Mouse (Mus musculus): ENCODE results near the gene Hhat. TPM values are rescaled to one million over a fixed set of nuclear protein-coding genes. Genes with fewer than 3 reads are reported as not detected.

The Hhat gene
- polyA plus RNA-seq, 1 experiment from 2014 or later: 6.5 TPM

- Histone ChIP-seq H3K36me3 (no peaks in the 10 kb centered on the region), H3K4me1 (no peaks in the 10 kb centered on the region), H3K9me3 (no peaks in the 10 kb centered on the region), H3K27ac (replicated peaks) (no peak overlapping the region), H3K4me2 (replicated peaks) (no peak overlapping the region), H3K4me3 (no peak overlapping the region), H3K9ac (replicated peaks) (no peak overlapping the region), H3K27me3 (no peaks in the 10 kb centered on the region)
- no peak for ATAC-seq (ENCODE audit: low FRiP score, low read depth)
Measured at GRCm38 (mm10) chr1:192661612-192662011, 109.4 kb downstream of the Hhat start.

- H3K4me1 ChIP-seq: no peaks in the 10 kb centered on the region
- H3K9ac ChIP-seq (replicated peaks): no peak overlapping the region
- H3K9me3 ChIP-seq: no peaks in the 10 kb centered on the region
- H3K4me3 ChIP-seq: no peak overlapping the region
- H3K4me2 ChIP-seq (replicated peaks): no peak overlapping the region
- no peak for ATAC-seq (ENCODE audit: low FRiP score, low read depth)
- H3K27me3 ChIP-seq: no peaks in the 10 kb centered on the region
- no peak overlapping the region for H3K27ac ChIP-seq (replicated peaks)
- H3K36me3 ChIP-seq: no peaks in the 10 kb centered on the region
- 83% methylated on average over 6 of the region's 6 CpGs for WGBS
Measured at GRCm38 (mm10) chr1:192657417-192657816, 113.6 kb downstream of the Hhat start.

- Histone ChIP-seq H3K36me3 (no peaks in the 10 kb centered on the region), H3K4me1 (peaks cover 3% of the 10 kb centered on the region; the same call in 1 of the 2 replicates), H3K4me2 (replicated peaks) (no peak overlapping the region), H3K27ac (replicated peaks) (no peak overlapping the region), H3K9ac (replicated peaks) (no peak overlapping the region), H3K9me3 (no peaks in the 10 kb centered on the region), H3K4me3 (no peak overlapping the region), H3K27me3 (no peaks in the 10 kb centered on the region)
- WGBS: 81% methylated on average over 8 of the region's 8 CpGs
- no peak for ATAC-seq (ENCODE audit: low FRiP score, low read depth)
Measured at GRCm38 (mm10) chr1:192651981-192652605, 118.9 kb downstream of the Hhat start.

- H3K27me3 ChIP-seq: no peaks in the 10 kb centered on the region
Measured at GRCm38 (mm10) chr1:192650586-192650985, 120.4 kb downstream of the Hhat start.

DNA sequence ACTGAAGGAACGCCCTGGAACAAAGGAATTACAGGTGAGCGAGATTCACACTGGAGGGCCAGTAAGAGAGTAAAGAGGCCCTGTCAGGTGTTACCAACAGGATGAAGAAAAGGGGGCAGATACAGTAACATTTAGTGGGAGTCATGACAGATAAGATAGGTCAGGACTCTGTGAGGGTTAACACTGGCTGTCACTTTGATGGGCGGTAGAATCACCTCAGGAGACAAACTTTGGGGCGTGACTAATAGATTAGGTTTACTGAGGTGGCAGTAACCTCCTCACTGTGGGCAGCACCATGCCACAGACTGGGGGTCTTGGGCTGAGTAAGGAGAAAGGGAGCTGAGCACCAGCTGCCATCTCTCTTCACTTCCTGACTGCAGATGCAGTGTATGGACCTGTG, 121.0 kb downstream of the Hhat start:
- Histone ChIP-seq H3K27me3 (no peaks in the 10 kb centered on the region), H3K9ac (replicated peaks) (no peak overlapping the region), H3K4me2 (replicated peaks) (no peak overlapping the region), H3K9me3 (no peaks in the 10 kb centered on the region), H3K4me3 (no peak overlapping the region), H3K4me1 (peaks cover 3% of the 10 kb centered on the region; the same call in 1 of the 2 replicates), H3K27ac (replicated peaks) (no peak overlapping the region), H3K36me3 (no peaks in the 10 kb centered on the region)
- no peak for ATAC-seq (ENCODE audit: low FRiP score, low read depth)
- WGBS: 85% methylated on average over 4 of the region's 4 CpGs

More at GRCm38 (mm10) chr1:192650586-192650985, 120.4 kb downstream of the Hhat start:
- peaks cover 3% of the 10 kb centered on the region; the same call in 1 of the 2 replicates for H3K4me1 ChIP-seq
- H3K4me2 ChIP-seq (replicated peaks): no peak overlapping the region
- no peak overlapping the region for H3K4me3 ChIP-seq
- H3K36me3 ChIP-seq: no peaks in the 10 kb centered on the region
- ATAC-seq (ENCODE audit: low FRiP score, low read depth): no peak
- no peak overlapping the region for H3K27ac ChIP-seq (replicated peaks)
- WGBS: 86% methylated on average over 7 of the region's 7 CpGs
- H3K9me3 ChIP-seq: no peaks in the 10 kb centered on the region
- no peak overlapping the region for H3K9ac ChIP-seq (replicated peaks)

- WGBS: 95% methylated on average over 3 of the region's 3 CpGs
- no peaks in the 10 kb centered on the region for H3K36me3 ChIP-seq
- no peak for ATAC-seq (ENCODE audit: low FRiP score, low read depth)
Measured at GRCm38 (mm10) chr1:192649233-192649632, 121.8 kb downstream of the Hhat start.

DNA sequence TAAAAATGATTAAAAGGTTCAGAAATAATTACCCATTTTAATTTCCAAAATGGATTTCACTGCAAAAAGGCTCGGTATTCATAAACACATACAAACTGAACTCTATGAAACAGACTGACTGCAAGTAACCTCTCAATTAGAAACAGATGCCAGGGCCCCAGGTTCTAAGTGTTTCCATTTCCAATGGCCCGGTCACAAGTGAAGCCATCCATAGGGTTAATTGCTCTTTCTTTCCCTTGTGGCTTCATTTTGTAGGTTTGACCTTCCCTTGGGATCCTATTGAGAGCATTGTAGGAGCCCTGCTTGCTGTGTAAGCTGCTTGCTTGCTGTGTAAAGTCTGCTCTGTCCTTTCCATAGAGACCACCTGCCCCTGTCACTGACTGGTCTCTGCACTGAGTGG, 123.7 kb downstream of the Hhat start:
- H3K36me3 ChIP-seq: no peaks in the 10 kb centered on the region
- no peak overlapping the region for H3K4me3 ChIP-seq
- no peak overlapping the region for H3K4me2 ChIP-seq (replicated peaks)
- H3K27me3 ChIP-seq: no peaks in the 10 kb centered on the region
- H3K9ac ChIP-seq (replicated peaks): no peak overlapping the region
- no peak for ATAC-seq (ENCODE audit: low FRiP score, low read depth)
- no peaks in the 10 kb centered on the region for H3K9me3 ChIP-seq
- H3K27ac ChIP-seq (replicated peaks): no peak overlapping the region
- WGBS: 67% methylated on average over 2 of the region's 2 CpGs
- H3K4me1 ChIP-seq: peaks cover 3% of the 10 kb centered on the region; the same call in 1 of the 2 replicates

More at GRCm38 (mm10) chr1:192649233-192649632, 121.8 kb downstream of the Hhat start:
- Histone ChIP-seq H3K9me3 (no peaks in the 10 kb centered on the region), H3K4me1 (peaks cover 3% of the 10 kb centered on the region; the same call in 1 of the 2 replicates), H3K9ac (replicated peaks) (no peak overlapping the region), H3K27me3 (no peaks in the 10 kb centered on the region), H3K4me3 (no peak overlapping the region), H3K27ac (replicated peaks) (no peak overlapping the region), H3K4me2 (replicated peaks) (no peak overlapping the region)

DNA sequence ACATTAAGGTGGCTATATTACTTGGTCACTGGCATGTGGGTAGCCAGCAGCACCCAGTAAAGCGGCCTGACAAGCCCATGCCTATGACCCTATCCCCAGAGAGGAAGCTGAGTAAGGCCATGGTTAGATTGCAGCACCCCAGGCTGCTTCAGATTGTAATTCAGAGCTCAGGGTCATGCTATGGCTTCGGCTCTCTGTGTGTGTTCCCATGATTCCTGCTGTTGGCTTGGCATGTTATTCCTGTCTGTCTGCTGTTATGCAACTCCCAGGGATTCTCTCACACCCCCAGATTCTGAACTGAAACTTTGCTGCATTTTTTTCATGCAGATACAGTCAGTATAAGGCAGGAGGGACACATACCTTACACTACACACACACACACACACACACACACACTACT, 128.9 kb downstream of the Hhat start:
- Histone ChIP-seq H3K9me3 (no peaks in the 10 kb centered on the region), H3K4me3 (no peak overlapping the region), H3K4me2 (replicated peaks) (no peak overlapping the region), H3K36me3 (no peaks in the 10 kb centered on the region), H3K9ac (replicated peaks) (no peak overlapping the region), H3K27ac (replicated peaks) (no peak overlapping the region), H3K27me3 (no peaks in the 10 kb centered on the region), H3K4me1 (0 out of 2 replicates have a peak, but pooled peaks cover 5% of the 10 kb centered on the region)
- 84% methylated on average over 2 of the region's 2 CpGs for WGBS
- no peak for ATAC-seq (ENCODE audit: low FRiP score, low read depth)

GRCm38 (mm10) chr1:192639175-192639574, 131.8 kb downstream of the Hhat start:
- 0 out of 2 replicates have a peak, but pooled peaks cover 5% of the 10 kb centered on the region for H3K4me1 ChIP-seq
- 0 out of 2 replicates have a peak, but pooled peaks cover under 1% of the 10 kb centered on the region for H3K9me3 ChIP-seq
- H3K27me3 ChIP-seq: no peaks in the 10 kb centered on the region
- no peak overlapping the region for H3K4me2 ChIP-seq (replicated peaks)
- no peak for ATAC-seq (ENCODE audit: low FRiP score, low read depth)
- H3K4me3 ChIP-seq: no peak overlapping the region
- no peak overlapping the region for H3K9ac ChIP-seq (replicated peaks)
- H3K27ac ChIP-seq (replicated peaks): no peak overlapping the region
- H3K36me3 ChIP-seq: no peaks in the 10 kb centered on the region
- 81% methylated on average over 3 of the region's 3 CpGs for WGBS

DNA sequence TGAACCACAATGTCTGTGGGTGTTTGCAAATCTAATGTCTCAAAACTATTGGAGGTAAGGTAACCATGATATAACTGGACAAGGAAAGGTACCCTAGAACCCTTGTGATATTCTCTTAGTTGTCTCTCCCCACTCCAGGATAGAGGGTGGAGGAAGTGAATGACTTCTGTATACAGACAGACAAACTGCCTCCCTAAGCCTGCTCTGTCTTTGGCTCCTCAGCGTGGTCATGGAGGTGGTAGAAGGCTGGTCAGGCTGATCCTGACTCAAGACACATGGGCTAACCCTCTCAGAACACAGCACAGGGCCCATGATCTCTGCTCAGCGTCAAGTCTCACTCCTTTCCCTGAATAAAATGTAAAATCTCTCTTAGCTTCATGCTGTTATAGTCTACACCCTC, 149.2 kb downstream of the Hhat start:
- WGBS: 77% methylated on average over 2 of the region's 2 CpGs

GRCm38 (mm10) chr1:192613271-192613670, 157.8 kb downstream of the Hhat start:
- peaks cover 10% of the 10 kb centered on the region; the same call in 1 of the 2 replicates for H3K4me1 ChIP-seq
- no peak overlapping the region for H3K9ac ChIP-seq (replicated peaks)
- ATAC-seq (ENCODE audit: low FRiP score, low read depth): no peak
- no peaks in the 10 kb centered on the region for H3K36me3 ChIP-seq
- H3K9me3 ChIP-seq: no peaks in the 10 kb centered on the region
- H3K4me2 ChIP-seq (replicated peaks): no peak overlapping the region
- H3K27me3 ChIP-seq: no peaks in the 10 kb centered on the region
- no peak overlapping the region for H3K4me3 ChIP-seq
- 59% methylated on average over 6 of the region's 6 CpGs for WGBS
- no peak overlapping the region for H3K27ac ChIP-seq (replicated peaks)

More for the DNA sequence above, 149.2 kb downstream of the Hhat start:
- H3K36me3 ChIP-seq: no peaks in the 10 kb centered on the region
- no peak overlapping the region for H3K4me3 ChIP-seq
- ATAC-seq (ENCODE audit: low FRiP score, low read depth): no peak
- H3K4me2 ChIP-seq (replicated peaks): no peak overlapping the region
- no peak overlapping the region for H3K9ac ChIP-seq (replicated peaks)
- H3K27ac ChIP-seq (replicated peaks): no peak overlapping the region
- no peaks in the 10 kb centered on the region for H3K4me1 ChIP-seq
- H3K27me3 ChIP-seq: no peaks in the 10 kb centered on the region
- H3K9me3 ChIP-seq: no peaks in the 10 kb centered on the region; the same call in 1 of the 2 replicates

- Histone ChIP-seq H3K9ac (replicated peaks) (no peak overlapping the region), H3K4me2 (replicated peaks) (no peak overlapping the region), H3K4me3 (no peak overlapping the region), H3K27ac (replicated peaks) (no peak overlapping the region), H3K9me3 (no peaks in the 10 kb centered on the region), H3K36me3 (no peaks in the 10 kb centered on the region), H3K27me3 (no peaks in the 10 kb centered on the region), H3K4me1 (peaks cover 10% of the 10 kb centered on the region; the same call in 1 of the 2 replicates)
- 86% methylated on average over 11 of the region's 11 CpGs for WGBS
- no peak for ATAC-seq (ENCODE audit: low FRiP score, low read depth)
Measured at GRCm38 (mm10) chr1:192611996-192612739, 158.9 kb downstream of the Hhat start.

All from midbrain, embryonic 12.5 days (tissue).